Mouse (Mus musculus) bone marrow, adult 2 months (tissue): ENCODE results near the gene Mtcp1.

ENCODE experiments used
- CTCF ChIP-seq: fragments of 200-500 bp; IDR thresholded peaks from 2 replicates; pipeline ENCODE4 v1.5.1; 2011; ENCODE audit warnings: low read length, control low read depth; ENCODE audit not compliant: control insufficient read depth, insufficient read depth
- POLR2A ChIP-seq: fragments of 200-500 bp; IDR thresholded peaks from 2 replicates; pipeline ENCODE4 v1.6.1; 2011; ENCODE audit warnings: low read depth, mild to moderate bottlenecking, control low read depth, low read length, borderline replicate concordance; ENCODE audit not compliant: control insufficient read depth

GRCm38 (mm10) chrX:75376815-75377214 is 39.6 kb downstream of the Mtcp1 start:
- TF ChIP-seq CTCF, result no peak
- no peak for TF ChIP-seq POLR2A
